Mouse (Mus musculus) kidney, adult 2 months (tissue): ENCODE results near the gene Cdk11b.

ENCODE experiments used
- CTCF ChIP-seq: fragments of 200-500 bp; conservative IDR thresholded peaks from 2 replicates; pipeline ENCODE4 v1.5.1; 2011; ENCODE audit warnings: low read depth, mild to moderate bottlenecking, control low read depth, low read length, moderate library complexity, mixed read lengths; ENCODE audit not compliant: insufficient read depth, insufficient read length
- POLR2A ChIP-seq: fragments of 200-500 bp; IDR thresholded peaks from one replicate; pipeline ENCODE4 v1.6.1; 2011; ENCODE audit warnings: low read depth, low read length, control low read depth

DNA sequence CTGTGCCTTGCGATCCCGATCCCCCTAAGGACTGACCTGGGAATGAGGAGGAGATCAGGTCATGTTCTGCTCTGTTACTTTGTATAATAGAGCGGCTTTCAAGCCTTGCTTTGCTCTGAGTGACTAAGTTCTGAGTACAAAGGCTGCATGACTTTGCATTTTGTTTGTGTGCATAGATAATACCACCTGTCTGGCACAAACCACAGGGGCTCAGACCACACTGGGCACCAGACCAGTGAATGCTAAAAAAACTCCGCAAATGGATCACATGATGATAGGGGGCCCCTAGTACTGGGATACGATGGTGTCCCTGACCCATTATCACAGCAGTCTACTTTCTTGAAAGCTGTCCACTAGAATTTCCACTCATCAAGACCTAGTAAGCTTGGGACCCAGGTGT is 28.0 kb upstream of the Cdk11b start:
- no peak for TF ChIP-seq CTCF
- no peak for TF ChIP-seq POLR2A
